Mouse (Mus musculus) adrenal gland, postnatal 10 days (tissue): ENCODE results near the gene Hist1h2bp. TPM values are rescaled to one million over a fixed set of nuclear protein-coding genes. Genes with fewer than 3 reads are reported as not detected.

Experiments
- microRNA-seq: library from miRNA; unstranded; fragments of <30 nt; microRNA quantifications from one replicate; pipeline ENCODE4 v1.2.0, GENCODE M21; 2021
- total RNA-seq, 2 experiments: library from RNA; stranded (reverse); gene quantifications; 2 replicates each; pipeline ENCODE4 v1.2.3; 2021

The Hist1h2bp gene
- total RNA-seq, 2 experiments from 2014 or later, result 111 to 134 TPM

Small RNA genes lying within 50 kb of the gene (microRNA-seq; reads per million reads assigned to microRNA genes)
- gene Gm19658 (not detected), gene Gm44346 (not detected), gene Gm44454 (not detected), gene Gm44466 (not detected)

Other genes with a start within 250 kb of the Hist1h2bp start
- gene Olfr1366, start 244.7 kb upstream of the Hist1h2bp start, total RNA-seq, result not detected
- not detected for gene Olfr1535, start 227.6 kb upstream of the Hist1h2bp start, total RNA-seq
- gene Olfr1364, start 205.7 kb upstream of the Hist1h2bp start, total RNA-seq, result not detected
- gene Olfr1362, start 173.4 kb upstream of the Hist1h2bp start, total RNA-seq, result not detected
- not detected for gene Olfr11, start 144.9 kb upstream of the Hist1h2bp start, total RNA-seq
- gene Olfr1361, start 124.1 kb upstream of the Hist1h2bp start, total RNA-seq, result not detected
- gene Olfr1360, start 110.1 kb upstream of the Hist1h2bp start, total RNA-seq, result not detected
- gene Olfr1359, start 89.3 kb upstream of the Hist1h2bp start, total RNA-seq, result not detected
- gene Hist1h2bl, start 71.3 kb upstream of the Hist1h2bp start, total RNA-seq, result 100 to 1,000 TPM; 284 to 352 TPM
- 100 to 1,000 TPM; 304 to 363 TPM for gene Hist1h2ai, start 71.0 kb upstream of the Hist1h2bp start, total RNA-seq
- 100 to 1,000 TPM; 397 to 474 TPM for gene Hist1h3h, start 69.8 kb upstream of the Hist1h2bp start, total RNA-seq
- 100 to 1,000 TPM in 1 of 2 experiments, 10 to 100 TPM in 1; 83.1 to 103 TPM for gene Hist1h2bm, start 65.4 kb upstream of the Hist1h2bp start, total RNA-seq
- gene Hist1h4j, start 52.4 kb upstream of the Hist1h2bp start, total RNA-seq, result 10 to 100 TPM; 63.1 to 70.2 TPM
- gene Hist1h4k, start 37.0 kb upstream of the Hist1h2bp start, total RNA-seq, result 100 to 1,000 TPM; 688 to 818 TPM
- gene Hist1h2ak, start 33.6 kb upstream of the Hist1h2bp start, total RNA-seq, result 100 to 1,000 TPM; 111 to 143 TPM
- 100 to 1,000 TPM; 174 to 201 TPM for gene Hist1h2bn, start 33.3 kb upstream of the Hist1h2bp start, total RNA-seq
- gene Hist1h1b, start 6.8 kb upstream of the Hist1h2bp start, total RNA-seq, result 100 to 1,000 TPM; 179 to 219 TPM
- 100 to 1,000 TPM; 296 to 332 TPM for gene Hist1h3i, start 4.1 kb upstream of the Hist1h2bp start, total RNA-seq
- gene Hist1h2an, start 243 bp upstream of the Hist1h2bp start, total RNA-seq, result 10 to 100 TPM; 69.2 to 73.2 TPM
- 100 to 1,000 TPM; 207 to 275 TPM for gene Hist1h2bq, start 22.7 kb downstream of the Hist1h2bp start, total RNA-seq
- not detected for gene Hist1h2ao, start 23.0 kb downstream of the Hist1h2bp start, total RNA-seq
- 100 to 1,000 TPM; 590 to 593 TPM for gene Hist1h4m, start 24.3 kb downstream of the Hist1h2bp start, total RNA-seq
- 100 to 1,000 TPM in 1 of 2 experiments, 10 to 100 TPM in 1; 81.5 to 146 TPM for gene Hist1h4n, start 44.7 kb downstream of the Hist1h2bp start, total RNA-seq
- 100 to 1,000 TPM; 430 to 536 TPM for gene Hist1h2ap, start 46.0 kb downstream of the Hist1h2bp start, total RNA-seq
- 100 to 1,000 TPM; 207 to 269 TPM for gene Hist1h2br, start 46.3 kb downstream of the Hist1h2bp start, total RNA-seq
- gene Zfp184, start 157.6 kb downstream of the Hist1h2bp start, total RNA-seq, result 1 to 10 TPM; 2.0 to 2.4 TPM
- not detected for gene Pom121l2, start 193.7 kb downstream of the Hist1h2bp start, total RNA-seq
- not detected for gene Prss16, start 222.3 kb downstream of the Hist1h2bp start, total RNA-seq
- 100 to 1,000 TPM; 239 to 319 TPM for gene Hist1h2ah, start 248.1 kb downstream of the Hist1h2bp start, total RNA-seq
- 100 to 1,000 TPM; 299 to 338 TPM for gene Hist1h2bk, start 248.4 kb downstream of the Hist1h2bp start, total RNA-seq